Mouse (Mus musculus) mesoderm, embryonic 11.5 days (tissue): ENCODE results near the gene Cdkal1.

ENCODE experiments used
- DNase-seq: peaks from one replicate; pipeline ENCODE4 v3.0.0-alpha.2; 2012; ENCODE audit warnings: low read depth, low spot score

Gene Cdkal1

DNA sequence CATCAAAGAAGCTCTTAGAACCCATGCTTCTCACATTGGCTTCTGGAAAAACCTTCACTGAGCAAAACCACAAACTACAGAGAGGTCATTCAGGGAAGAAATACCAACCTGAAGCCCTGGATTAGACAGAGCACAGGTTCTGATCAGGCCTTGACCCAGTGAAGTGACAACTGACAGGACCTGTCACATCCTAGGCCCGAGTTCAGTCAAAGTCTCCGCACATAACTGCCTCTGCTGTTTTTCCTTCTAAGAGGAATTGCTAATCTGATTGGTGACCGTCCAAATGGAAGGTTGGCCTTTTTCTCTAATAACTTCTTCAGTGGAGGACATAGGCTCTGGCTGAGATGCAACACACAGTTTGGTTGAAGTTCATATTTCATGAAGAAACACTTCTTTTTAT is 662.8 kb downstream of the Cdkal1 start:
- DNase-seq, result no peak

- peak; percentile 34 for DNase-seq
Observed at GRCm38 (mm10) chr13:29190548-29190947, 664.9 kb downstream of the Cdkal1 start.

- DNase-seq, result no peak
Observed at GRCm38 (mm10) chr13:29186748-29187147, 668.7 kb downstream of the Cdkal1 start.

DNA sequence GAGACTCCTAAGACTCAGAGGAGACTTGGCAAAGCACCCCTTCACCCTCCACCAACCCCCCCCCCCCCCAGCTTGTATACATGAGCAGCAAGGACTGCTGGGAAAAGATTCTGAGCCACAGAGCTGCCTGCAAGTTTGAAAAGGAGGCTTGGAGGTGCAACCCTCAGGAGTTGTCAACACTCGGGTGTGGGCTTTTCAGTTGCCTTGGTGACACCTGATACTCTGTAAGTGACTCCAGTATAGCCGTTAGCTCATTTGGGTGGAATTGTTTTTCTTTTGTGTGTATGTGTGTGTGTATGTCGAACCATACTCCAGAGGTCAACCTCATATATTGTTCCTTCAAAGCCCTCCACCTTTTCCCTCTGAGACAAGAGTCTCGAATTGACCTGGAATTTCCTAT is 669.9 kb downstream of the Cdkal1 start:
- no peak for DNase-seq

GRCm38 (mm10) chr13:29184545-29184944 is 670.9 kb downstream of the Cdkal1 start:
- DNase-seq, result no peak

- DNase-seq, result no peak
Observed at GRCm38 (mm10) chr13:29179861-29180260, 675.6 kb downstream of the Cdkal1 start.

DNA sequence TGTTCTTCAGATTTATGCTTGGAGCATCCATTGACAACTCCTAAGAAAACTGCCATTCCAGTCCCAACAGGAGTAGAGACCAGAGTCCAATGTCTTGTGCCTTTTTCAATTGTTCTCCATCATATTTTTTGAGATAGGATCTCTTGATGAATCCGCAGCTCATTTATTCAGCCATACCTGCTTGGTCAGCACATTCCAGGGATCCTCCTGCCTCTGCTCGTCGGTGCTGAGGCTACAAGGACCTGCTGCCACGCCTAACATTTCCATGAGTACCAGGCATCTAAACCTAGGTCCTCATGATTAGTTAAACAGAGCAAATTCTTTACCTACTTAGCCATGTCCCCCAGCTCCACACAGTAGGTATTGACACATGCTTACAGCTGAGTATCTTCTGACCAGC is 676.2 kb downstream of the Cdkal1 start:
- no peak for DNase-seq

DNA sequence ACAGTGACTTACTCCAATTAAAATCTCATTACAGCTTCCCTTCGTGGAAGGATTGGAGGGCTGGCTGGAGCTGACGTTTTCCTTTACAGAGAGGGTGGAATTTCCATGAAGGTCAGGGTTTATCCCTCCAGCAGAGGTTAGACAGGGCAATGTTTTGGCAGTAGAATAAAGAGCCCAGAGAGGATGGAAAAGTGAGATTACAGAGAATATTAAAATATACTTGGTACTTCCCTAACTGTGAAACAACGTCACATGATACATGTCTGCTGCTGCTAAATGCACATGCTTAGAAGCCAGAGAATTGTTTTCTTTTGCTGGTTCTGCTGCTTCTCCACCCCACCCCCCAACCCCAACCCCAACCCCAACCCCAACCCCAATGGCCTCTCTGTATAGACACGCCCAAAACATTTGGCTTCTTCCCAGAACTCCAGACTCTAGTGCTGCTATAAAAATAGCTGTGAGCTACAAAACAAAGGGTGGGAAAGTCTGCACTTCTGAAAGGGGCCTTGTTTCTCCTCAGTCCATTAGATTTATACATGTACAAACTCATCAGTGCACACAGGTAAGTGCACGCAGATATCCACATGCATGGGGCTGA is 677.5 kb downstream of the Cdkal1 start:
- DNase-seq, result no peak

DNA sequence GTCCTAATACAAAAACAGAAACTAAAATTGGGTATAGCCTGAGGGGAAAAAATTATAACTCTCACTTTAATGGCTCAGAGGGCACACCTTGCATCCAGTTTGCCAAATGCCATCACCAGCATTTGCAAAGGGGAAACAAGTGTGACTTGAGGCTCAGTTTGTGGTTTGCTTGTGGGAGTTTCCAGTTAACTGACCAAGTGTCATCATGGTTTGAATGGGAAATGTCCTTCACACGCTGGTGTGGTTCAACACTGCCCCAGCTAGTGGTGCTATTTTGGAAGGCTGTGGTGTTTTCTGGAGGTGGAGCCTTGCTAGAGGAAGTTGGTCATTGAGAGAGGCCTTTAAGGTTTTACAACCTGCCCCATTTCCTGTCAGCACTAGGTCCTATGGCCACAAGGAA is 686.1 kb downstream of the Cdkal1 start:
- DNase-seq, result no peak

DNA sequence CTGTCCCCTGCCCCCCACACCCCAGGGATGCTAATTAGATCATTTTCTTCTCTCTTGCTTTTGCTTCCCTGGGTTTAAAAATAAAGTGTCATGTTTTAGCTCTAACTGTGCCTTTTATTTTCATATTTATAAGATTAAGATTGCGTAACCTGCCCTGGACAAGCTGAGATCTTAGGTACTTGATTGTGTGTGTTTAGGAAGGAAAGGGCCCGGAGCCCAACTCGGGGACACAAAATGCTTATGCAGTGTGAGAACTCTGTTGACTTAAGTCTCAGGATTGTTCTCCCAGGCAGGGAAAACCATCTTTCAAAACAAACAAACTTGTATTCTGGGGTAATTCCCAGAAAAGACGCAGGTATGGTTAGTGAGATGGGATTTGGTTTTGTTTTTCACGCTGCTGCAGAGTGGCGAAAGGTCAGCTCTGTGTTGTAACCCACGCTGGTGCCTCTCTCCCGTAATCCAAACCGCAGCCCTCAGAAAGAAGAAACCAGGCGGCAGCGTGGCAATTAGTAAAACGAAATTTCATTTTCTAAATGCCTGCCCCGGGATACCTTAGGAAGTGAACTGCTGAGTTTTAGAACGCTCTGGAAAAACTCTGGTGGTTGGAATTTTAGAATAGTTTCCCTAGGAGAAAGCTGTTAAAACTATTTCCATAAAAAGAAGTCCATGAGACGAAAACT is 690.5 kb downstream of the Cdkal1 start:
- DNase-seq, result no peak

- DNase-seq, result no peak
Observed at GRCm38 (mm10) chr13:29162867-29163514, 692.5 kb downstream of the Cdkal1 start.

DNA sequence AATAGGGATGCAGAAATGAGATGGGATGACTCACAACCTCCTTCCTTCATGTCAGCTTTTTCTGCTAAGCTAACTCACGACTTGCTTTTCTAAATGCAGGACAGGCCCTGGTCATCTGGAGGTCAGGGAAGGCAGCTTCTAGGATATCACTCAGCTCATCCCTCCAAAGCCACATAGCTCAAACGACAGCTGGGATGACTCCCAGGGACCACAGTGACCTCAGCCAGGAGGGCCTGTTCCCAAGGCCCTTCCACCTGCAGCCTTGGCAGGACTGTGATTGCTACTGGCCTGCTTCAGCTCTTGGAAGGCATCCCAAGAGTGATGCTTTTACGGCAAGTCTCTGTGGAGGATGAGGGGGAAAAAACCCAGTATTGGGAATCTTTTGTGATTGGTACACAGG is 693.0 kb downstream of the Cdkal1 start:
- no peak for DNase-seq

DNA sequence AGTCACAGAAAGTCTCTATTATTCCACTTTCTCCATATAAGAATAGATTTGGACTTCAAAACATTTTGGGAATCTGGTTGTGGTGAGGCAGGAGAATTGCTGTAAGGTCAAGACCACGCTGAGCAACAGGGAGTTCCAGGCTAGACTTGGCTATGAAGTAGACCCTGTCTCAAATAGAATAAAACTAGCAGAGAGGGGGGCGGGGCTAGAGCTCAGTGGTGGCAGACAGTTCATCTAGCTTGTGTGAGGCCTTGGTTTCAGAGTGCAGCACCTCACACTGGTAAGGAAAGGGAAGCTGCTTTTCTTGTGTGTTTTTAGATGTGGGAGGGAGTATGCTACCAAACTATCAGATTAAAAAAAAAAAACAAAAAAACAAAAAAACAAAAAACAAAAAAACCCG is 694.0 kb downstream of the Cdkal1 start:
- no peak for DNase-seq

DNA sequence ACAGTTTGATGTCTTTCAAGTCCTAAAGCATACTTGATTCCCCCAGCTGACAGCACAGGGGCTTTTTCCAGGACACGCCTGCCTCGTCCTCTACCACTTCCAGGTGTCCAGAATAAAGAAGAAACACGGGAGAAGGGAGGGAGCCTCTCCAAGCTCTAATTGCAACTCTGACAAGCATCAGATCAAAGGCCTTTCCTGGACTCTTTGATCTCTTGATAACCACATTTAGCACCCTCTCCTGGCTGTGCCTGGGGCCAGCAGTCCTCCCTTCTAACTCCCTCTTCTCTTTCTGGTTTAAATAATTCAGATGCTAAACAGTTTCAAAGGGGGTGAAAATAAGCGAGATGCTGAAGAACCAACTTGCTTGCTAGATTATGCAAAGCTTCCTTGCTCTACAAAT is 698.8 kb downstream of the Cdkal1 start:
- no peak for DNase-seq

DNA sequence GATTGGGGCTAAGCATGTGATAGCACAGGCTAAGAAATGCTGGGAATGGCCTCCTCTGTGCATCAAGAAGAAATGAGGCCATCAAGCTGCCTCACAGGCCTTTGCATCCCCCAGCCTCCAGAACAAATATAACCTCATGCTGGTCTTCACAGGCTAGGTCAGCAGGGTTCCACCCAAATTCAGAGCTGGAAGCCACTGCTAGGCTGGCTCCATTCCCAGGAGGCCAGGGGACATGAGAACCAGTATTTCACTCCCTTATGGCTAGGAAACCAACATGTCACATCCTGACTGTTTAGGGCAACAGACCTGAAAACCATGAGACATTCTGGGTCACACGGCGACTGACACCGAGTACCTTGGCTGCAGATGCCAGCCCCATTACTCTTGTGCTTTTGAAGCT is 700.2 kb downstream of the Cdkal1 start:
- no peak for DNase-seq

GRCm38 (mm10) chr13:29150120-29150519 is 705.4 kb downstream of the Cdkal1 start:
- no peak for DNase-seq

GRCm38 (mm10) chr13:29149404-29149803 is 706.1 kb downstream of the Cdkal1 start:
- no peak for DNase-seq

- no peak for DNase-seq
Observed at GRCm38 (mm10) chr13:29148616-29149015, 706.9 kb downstream of the Cdkal1 start.
